ENCODE assay signal across 9 mouse cellular contexts in the genomic region with DNA sequence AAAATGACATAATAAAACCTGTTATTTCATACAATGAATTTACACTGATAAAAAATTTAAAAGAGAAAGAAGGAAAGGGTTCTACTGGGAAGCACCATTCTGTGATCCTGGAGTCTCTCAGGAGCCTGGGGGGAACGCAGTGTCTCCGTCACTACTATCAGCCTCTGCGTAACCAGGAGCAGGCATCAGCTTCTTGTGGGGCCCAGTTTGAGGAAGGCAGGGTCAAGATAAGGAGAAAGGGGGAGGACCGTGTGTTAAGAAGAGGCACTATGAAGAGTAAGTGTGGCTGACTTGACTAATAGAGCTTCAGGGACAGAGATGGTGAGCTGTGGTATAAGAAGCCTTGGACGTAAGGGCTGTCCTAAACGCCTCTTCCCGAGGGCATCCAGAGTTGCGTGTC. TPM values are rescaled to one million over a fixed set of nuclear protein-coding genes. Genes with fewer than 3 reads are reported as not detected.
DNase-seq lines count a peak whose midpoint lies in the region; ATAC-seq and TF ChIP-seq lines count a peak whose summit lies in the region.
"Had no signal": no experiment of that assay in that cellular context is flagged by ENCODE, and none has a peak within 500 bp of the region (broad histone marks: within the 10 kb centered on the region; RNA-seq: fewer than 3 reads in every experiment).

No protein-coding gene starts in this region.

- WGBS in lung, embryonic 14.5 days = 62% methylated on average over 8 of the region's 8 CpGs
- 76% methylated on average over 8 of the region's 8 CpGs for WGBS in lung, postnatal 0 days
- WGBS in liver, embryonic 12.5 days (ENCODE audit: insufficient replicate concordance) = 11% methylated on average over 8 of the region's 8 CpGs

- 0 out of 2 replicates have a peak, but pooled peaks cover 10% of the 10 kb centered on the region for H3K4me1 ChIP-seq in lung, embryonic 14.5 days (ENCODE audit: insufficient read depth)
- H3K4me1 ChIP-seq in lung, postnatal 0 days (ENCODE audit: insufficient read depth, low read depth, low read length) = peaks cover 5% of the 10 kb centered on the region; the same call in 1 of the 2 replicates
- peaks cover 98% of the 10 kb centered on the region for H3K4me1 ChIP-seq in liver, embryonic 12.5 days

- no peak for TF ChIP-seq CTCF in lung, embryonic 14.5 days (IDR thresholded peaks at IDR 0.05; ENCODE audit: low read depth)
- no peak for TF ChIP-seq CTCF in lung, postnatal 0 days (IDR thresholded peaks at IDR 0.05)

- DNase-seq in lung, embryonic 14.5 days = no peak
- no peak for DNase-seq in lung, postnatal 0 days (ENCODE audit: low spot score)
- peak; percentile 87 for DNase-seq in c-Kit-positive CD71-positive TER-119-positive erythroid progenitor cells, embryonic 14.5 days (ENCODE audit: low spot score)
- DNase-seq in spleen, postnatal 36 days (ENCODE audit: low spot score in 2 of 2) = peak; percentile 46 to 73
- DNase-seq in cerebellum, postnatal 25 days = no peak
- no peak for DNase-seq in frontal cortex, adult 2 months (ENCODE audit: extremely low spot score in 1 of 2, low spot score in 1 of 2)

- H3K36me3 ChIP-seq in lung, embryonic 14.5 days (ENCODE audit: insufficient read depth) = no peaks in the 10 kb centered on the region
- H3K36me3 ChIP-seq in lung, postnatal 0 days (ENCODE audit: insufficient read depth, low read length) = no peaks in the 10 kb centered on the region
- H3K36me3 ChIP-seq in liver, embryonic 12.5 days = peaks cover 23% of the 10 kb centered on the region
- H3K36me3 ChIP-seq: embryonic facial prominence, embryonic 13.5 days; hindbrain, embryonic 13.5 days had no signal

- H3K4me3 ChIP-seq in lung, embryonic 14.5 days (ENCODE audit: low read depth, low read length) = no peak overlapping the region
- H3K4me3 ChIP-seq in lung, postnatal 0 days (ENCODE audit: low read depth, low read length) = no peak overlapping the region
- H3K4me3 ChIP-seq in liver, embryonic 12.5 days = peak overlapping the region; percentile 67
- H3K4me3 ChIP-seq: embryonic facial prominence, embryonic 13.5 days; hindbrain, embryonic 13.5 days had no signal

- no peak overlapping the region for H3K9ac ChIP-seq in lung, embryonic 14.5 days
- no peak overlapping the region for H3K9ac ChIP-seq in lung, postnatal 0 days (replicated peaks; ENCODE audit: low read depth)
- peak overlapping the region; percentile 85 for H3K9ac ChIP-seq in liver, embryonic 12.5 days
- H3K9ac ChIP-seq: embryonic facial prominence, embryonic 13.5 days had no signal

- TF ChIP-seq EP300 in lung, postnatal 0 days (IDR thresholded peaks at IDR 0.05) = no peak

- H3K9me3 ChIP-seq in lung, embryonic 14.5 days (ENCODE audit: low read depth, low read length) = no peaks in the 10 kb centered on the region
- H3K9me3 ChIP-seq in lung, postnatal 0 days (ENCODE audit: low read length) = no peaks in the 10 kb centered on the region
- H3K9me3 ChIP-seq in liver, embryonic 12.5 days (replicated peaks) = no peaks in the 10 kb centered on the region
- H3K9me3 ChIP-seq: embryonic facial prominence, embryonic 13.5 days; hindbrain, embryonic 13.5 days had no signal

- peak overlapping the region; percentile 10; the same call in 1 of the 2 replicates for H3K4me2 ChIP-seq in lung, embryonic 14.5 days
- no peak overlapping the region for H3K4me2 ChIP-seq in lung, postnatal 0 days (replicated peaks; ENCODE audit: low read depth, low read length)
- peak overlapping the region; percentile 83 for H3K4me2 ChIP-seq in liver, embryonic 12.5 days
- H3K4me2 ChIP-seq: hindbrain, embryonic 13.5 days had no signal

- no peak overlapping the region for H3K27ac ChIP-seq in lung, embryonic 14.5 days (ENCODE audit: low read depth)
- no peak overlapping the region for H3K27ac ChIP-seq in lung, postnatal 0 days (ENCODE audit: low read length)
- peak overlapping the region; percentile 93 for H3K27ac ChIP-seq in liver, embryonic 12.5 days
- H3K27ac ChIP-seq: hindbrain, embryonic 13.5 days had no signal

- ATAC-seq in lung, embryonic 14.5 days (ENCODE audit: insufficient read depth) = 0 out of 2 replicates have a peak, but pooled peaks have one; percentile 28
- no peak for ATAC-seq in lung, postnatal 0 days
- ATAC-seq in liver, embryonic 12.5 days = peak; percentile 86

- H3K27me3 ChIP-seq in lung, embryonic 14.5 days (ENCODE audit: insufficient read depth, low read length) = peaks cover 1% of the 10 kb centered on the region; the same call in 1 of the 2 replicates
- no peaks in the 10 kb centered on the region for H3K27me3 ChIP-seq in lung, postnatal 0 days (replicated peaks; ENCODE audit: insufficient read depth, low read length)
- H3K27me3 ChIP-seq in liver, embryonic 12.5 days (replicated peaks) = peaks cover 3% of the 10 kb centered on the region

RNA-seq across cellular contexts. Expression of a gene that starts 6.7 kb away (rescaled TPM):
- 1.4 and 2.6 TPM in 2 replicates for polyA plus RNA-seq in lung, embryonic 14.5 days (2014; fragmentation: Nextera tagmentation; extraction: Ambion mirVana)
- 5.0 and 5.2 TPM in 2 replicates for polyA plus RNA-seq in lung, postnatal 0 days (2015; fragmentation: Nextera tagmentation; extraction: Ambion mirVana)
- 33.7 and 34.2 TPM in 2 replicates for polyA plus RNA-seq in liver, embryonic 12.5 days (2016; fragmentation: Nextera tagmentation; extraction: Ambion mirVana)
- 24.9 and 29.1 TPM in 2 replicates for polyA plus RNA-seq in frontal cortex, adult 2 months (2012; rRNA removed)

Comparison
In these comparisons a context has a peak if more than half of its experiments do, and no peak if none do; other contexts are left out.
1. DNase-seq: peak in c-Kit-positive CD71-positive TER-119-positive erythroid progenitor cells, embryonic 14.5 days (single experiment) and spleen, postnatal 36 days (2 of 2); none in lung, embryonic 14.5 days (single experiment), lung, postnatal 0 days (single experiment), cerebellum, postnatal 25 days (0 of 2) and frontal cortex, adult 2 months (0 of 2).